Mouse (Mus musculus) cortical plate, adult 2 months (tissue): ENCODE data around the gene Rnd2.

ENCODE experiments used
- CTCF ChIP-seq: fragments of 200-500 bp; IDR thresholded peaks from 2 replicates; pipeline ENCODE4 v1.5.1; 2011; ENCODE audit warnings: mild to moderate bottlenecking, control low read depth, low read length; ENCODE audit not compliant: insufficient read depth; ENCODE audit errors: extremely low read depth
- POLR2A ChIP-seq: fragments of 200-500 bp; IDR thresholded peaks from 2 replicates; pipeline ENCODE4 v1.6.1; 2011; ENCODE audit warnings: mild to moderate bottlenecking, low read length, control low read depth; ENCODE audit not compliant: insufficient read depth; ENCODE audit errors: extremely low read depth

GRCm38 (mm10) chr11:101452093-101452774, 12.6 kb upstream of the Rnd2 start:
- TF ChIP-seq POLR2A (no peak), CTCF (no peak)
